Mouse (Mus musculus) heart, postnatal 0 days (tissue): Measurements from ENCODE around the gene Robo1. TPM values are rescaled to one million over a fixed set of nuclear protein-coding genes. Genes with fewer than 3 reads are reported as not detected.

Experiments used
- ATAC-seq: fragments of 200-750 bp; cut with Nextera tagmentation; 2 replicates; pipeline ENCODE4 v1.8.0; 2017; ENCODE audit warnings: low read depth, moderate number of reproducible peaks, moderate library complexity; ENCODE audit not compliant: insufficient read depth
- DNase-seq: peaks from one replicate; pipeline ENCODE4 v3.0.0-alpha.2; 2016; ENCODE audit warnings: low spot score
- H3K27ac ChIP-seq: fragments of 300-500 bp; sonication (generic); 2 replicates; pipeline ENCODE4 v1.5.1; 2014; ENCODE audit warnings: low read depth, mild to moderate bottlenecking
- H3K27me3 ChIP-seq: fragments of 300-500 bp; sonication (generic); 2 replicates; pipeline ENCODE4 v1.6.1; 2014; ENCODE audit warnings: low read length, mixed read lengths; ENCODE audit not compliant: control insufficient read depth, insufficient read depth
- H3K36me3 ChIP-seq: fragments of 300-500 bp; sonication (generic); replicated peaks from 2 replicates; pipeline ENCODE4 v1.6.1; 2014; ENCODE audit warnings: low read length, mixed read lengths; ENCODE audit not compliant: control insufficient read depth, insufficient read depth
- H3K4me1 ChIP-seq: fragments of 300-500 bp; sonication (generic); 2 replicates; pipeline ENCODE4 v1.6.1; 2014; ENCODE audit warnings: antibody characterized with exemption; ENCODE audit not compliant: control insufficient read depth, insufficient read depth
- H3K4me2 ChIP-seq: fragments of 300-500 bp; sonication (generic); 2 replicates; pipeline ENCODE4 v1.6.1; 2014; ENCODE audit warnings: low read depth, mild to moderate bottlenecking, low read length, moderate library complexity
- H3K4me3 ChIP-seq: fragments of 300-500 bp; sonication (generic); 2 replicates; pipeline ENCODE4 v1.5.1; 2014; ENCODE audit warnings: low read depth, low read length
- H3K9ac ChIP-seq: fragments of 300-500 bp; sonication (generic); replicated peaks from 2 replicates; pipeline ENCODE4 v1.6.1; 2014; ENCODE audit warnings: low read depth, low read length, mixed read lengths
- H3K9me3 ChIP-seq: fragments of 300-500 bp; sonication (generic); replicated peaks from 2 replicates; pipeline ENCODE4 v1.6.1; 2016; ENCODE audit warnings: low read length; ENCODE audit not compliant: control insufficient read depth
- CTCF ChIP-seq: IDR thresholded peaks from 2 replicates; pipeline ENCODE4 v1.5.1; 2016; ENCODE audit warnings: antibody characterized with exemption, control low read depth, low read depth
- EP300 ChIP-seq: IDR thresholded peaks from 2 replicates; pipeline ENCODE4 v1.6.1; 2016; ENCODE audit warnings: antibody characterized with exemption, low read depth
- WGBS: fragments of 180-500 bp; shearing (Covaris S2); extraction: QIAGEN DNeasy Blood & Tissue Kit; methylation state at CpG from one replicate; pipeline ENCODE4 v1.1.7; 2014; 5-methylcytosine and 5-hydroxymethylcytosine counted together
- polyA plus RNA-seq: library from polyadenylated mRNA; unstranded; fragments of >200 nt; fragmentation: Nextera tagmentation; extraction: Ambion mirVana; gene quantifications from 2 replicates; pipeline ENCODE4 v1.2.1, GENCODE M21; 2015
- total RNA-seq: library from RNA; depleted of rRNA; stranded (reverse); fragments of >200 nt; gene quantifications from 2 replicates; pipeline ENCODE4 v1.2.3, GENCODE M21; 2014; ENCODE audit warnings: low replicate concordance

Robo1 gene
- total and polyA plus RNA-seq, 2 experiments from 2014 or later: 2.8 to 4.0 TPM

GRCm38 (mm10) chr16:72786636-72787035 is 478.5 kb downstream of the Robo1 start:
- Histone ChIP-seq H3K36me3 (no peaks in the 10 kb centered on the region), H3K4me1 (0 out of 2 replicates have a peak, but pooled peaks cover 3% of the 10 kb centered on the region), H3K27me3 (no peaks in the 10 kb centered on the region), H3K9me3 (no peaks in the 10 kb centered on the region), H3K4me2 (no peak overlapping the region), H3K9ac (no peak overlapping the region), H3K4me3 (no peak overlapping the region), H3K27ac (no peak overlapping the region)
- DNase-seq: no peak
- ATAC-seq: no peak
- WGBS: 79% methylated on average over 5 of the region's 5 CpGs
- TF ChIP-seq CTCF (no peak), EP300 (no peak)

GRCm38 (mm10) chr16:72788017-72788416 is 479.9 kb downstream of the Robo1 start:
- no peak for ATAC-seq
- Histone ChIP-seq H3K27me3 (no peaks in the 10 kb centered on the region), H3K9ac (no peak overlapping the region), H3K4me2 (no peak overlapping the region), H3K36me3 (no peaks in the 10 kb centered on the region), H3K9me3 (no peaks in the 10 kb centered on the region), H3K4me1 (0 out of 2 replicates have a peak, but pooled peaks cover 3% of the 10 kb centered on the region), H3K4me3 (no peak overlapping the region), H3K27ac (no peak overlapping the region)
- 75% methylated on average over 7 of the region's 7 CpGs for WGBS
- no peak for DNase-seq
- TF ChIP-seq CTCF: no peak
- no peak for TF ChIP-seq EP300

GRCm38 (mm10) chr16:72791181-72791705 is 483.1 kb downstream of the Robo1 start:
- H3K4me1 ChIP-seq: no peaks in the 10 kb centered on the region
- H3K4me2 ChIP-seq: no peak overlapping the region
- H3K27ac ChIP-seq: no peak overlapping the region
- no peaks in the 10 kb centered on the region for H3K9me3 ChIP-seq
- no peaks in the 10 kb centered on the region for H3K36me3 ChIP-seq
- ATAC-seq (no peak), DNase-seq (no peak)
- 81% methylated on average over 9 of the region's 9 CpGs for WGBS
- TF ChIP-seq EP300 (no peak), CTCF (no peak)
- H3K27me3 ChIP-seq: no peaks in the 10 kb centered on the region
- H3K9ac ChIP-seq: no peak overlapping the region
- no peak overlapping the region for H3K4me3 ChIP-seq

- no peak overlapping the region for H3K4me3 ChIP-seq
- no peak overlapping the region for H3K27ac ChIP-seq
- no peaks in the 10 kb centered on the region for H3K4me1 ChIP-seq
- H3K9ac ChIP-seq: no peak overlapping the region
- no peak overlapping the region for H3K4me2 ChIP-seq
- 67% methylated on average over 6 of the region's 6 CpGs for WGBS
- DNase-seq (no peak), ATAC-seq (no peak)
- no peaks in the 10 kb centered on the region for H3K9me3 ChIP-seq
- no peak for TF ChIP-seq CTCF
- no peak for TF ChIP-seq EP300
- H3K27me3 ChIP-seq: no peaks in the 10 kb centered on the region
- H3K36me3 ChIP-seq: no peaks in the 10 kb centered on the region
Observed at GRCm38 (mm10) chr16:72794692-72795378, 486.7 kb downstream of the Robo1 start.

- H3K27ac ChIP-seq: no peak overlapping the region
- DNase-seq: no peak
- no peak for TF ChIP-seq EP300
- no peak for TF ChIP-seq CTCF
- H3K9ac ChIP-seq: no peak overlapping the region
- H3K4me2 ChIP-seq: no peak overlapping the region
- WGBS: 71% methylated on average over 1 of the region's 1 CpGs
- no peaks in the 10 kb centered on the region for H3K9me3 ChIP-seq
- ATAC-seq: no peak
- no peaks in the 10 kb centered on the region for H3K27me3 ChIP-seq
- no peaks in the 10 kb centered on the region for H3K4me1 ChIP-seq
- no peak overlapping the region for H3K4me3 ChIP-seq
- H3K36me3 ChIP-seq: no peaks in the 10 kb centered on the region
Observed at GRCm38 (mm10) chr16:72795379-72795712, 487.2 kb downstream of the Robo1 start.

GRCm38 (mm10) chr16:72798405-72798949 is 490.4 kb downstream of the Robo1 start:
- no peak for ATAC-seq
- 72% methylated on average over 12 of the region's 12 CpGs for WGBS

More at GRCm38 (mm10) chr16:72798405-72798949, 490.4 kb downstream of the Robo1 start:
- Histone ChIP-seq H3K27me3 (no peaks in the 10 kb centered on the region), H3K4me2 (no peak overlapping the region), H3K36me3 (no peaks in the 10 kb centered on the region), H3K4me1 (no peaks in the 10 kb centered on the region), H3K9me3 (no peaks in the 10 kb centered on the region), H3K27ac (no peak overlapping the region), H3K4me3 (no peak overlapping the region), H3K9ac (no peak overlapping the region)
- DNase-seq: no peak
- TF ChIP-seq CTCF: no peak
- TF ChIP-seq EP300: no peak
